Mouse (Mus musculus) midbrain, embryonic 11.5 days (tissue): Measurements from ENCODE around the gene Trim2. TPM values are rescaled to one million over a fixed set of nuclear protein-coding genes. Genes with fewer than 3 reads are reported as not detected.

ENCODE experiments used
- ATAC-seq: fragments of 200-750 bp; cut with Nextera tagmentation; 2 replicates; pipeline ENCODE4 v1.8.0; 2017; ENCODE audit warnings: moderate TSS enrichment, moderate library complexity; ENCODE audit not compliant: low FRiP score
- DNase-seq: peaks from one replicate; pipeline ENCODE4 v3.0.0; 2015; ENCODE audit warnings: low spot score; ENCODE audit errors: missing footprints
- H3K27ac ChIP-seq: fragments of 300-500 bp; sonication (generic); 2 replicates; pipeline ENCODE4 v1.5.1; 2014; ENCODE audit warnings: low read depth, low read length
- H3K27me3 ChIP-seq: fragments of 300-500 bp; sonication (generic); 2 replicates; pipeline ENCODE4 v1.6.1; 2014; ENCODE audit warnings: mild to moderate bottlenecking, low read length, moderate library complexity, mixed read lengths; ENCODE audit not compliant: control insufficient read depth, insufficient read depth
- H3K36me3 ChIP-seq: fragments of 300-500 bp; sonication (generic); 2 replicates; pipeline ENCODE4 v1.6.1; 2014; ENCODE audit warnings: mild to moderate bottlenecking, low read length, moderate library complexity, mixed read lengths; ENCODE audit not compliant: control insufficient read depth, insufficient read depth
- H3K4me1 ChIP-seq: fragments of 300-500 bp; sonication (generic); 2 replicates; pipeline ENCODE4 v1.6.1; 2014; ENCODE audit warnings: low read length; ENCODE audit not compliant: control insufficient read depth, insufficient read depth
- H3K4me2 ChIP-seq: fragments of 300-500 bp; sonication (generic); 2 replicates; pipeline ENCODE4 v1.6.1; 2014; ENCODE audit warnings: mild to moderate bottlenecking, moderate library complexity
- H3K4me3 ChIP-seq: fragments of 300-500 bp; sonication (generic); 2 replicates; pipeline ENCODE4 v1.5.1; 2014; ENCODE audit warnings: low read depth, low read length
- H3K9ac ChIP-seq: fragments of 300-500 bp; sonication (generic); 2 replicates; pipeline ENCODE4 v1.6.1; 2014; ENCODE audit warnings: low read length
- H3K9me3 ChIP-seq: fragments of 300-500 bp; sonication (generic); 2 replicates; pipeline ENCODE4 v1.6.1; 2016; ENCODE audit warnings: low read length; ENCODE audit not compliant: control insufficient read depth
- WGBS: fragments of 180-500 bp; shearing (Covaris S2); extraction: QIAGEN DNeasy Blood & Tissue Kit; methylation state at CpG from one replicate; pipeline ENCODE4 v1.1.7; 2014; 5-methylcytosine and 5-hydroxymethylcytosine counted together
- polyA plus RNA-seq: library from polyadenylated mRNA; unstranded; fragments of >200 nt; fragmentation: Nextera tagmentation; extraction: Ambion mirVana; gene quantifications from 2 replicates; pipeline ENCODE4 v1.2.1, GENCODE M21; 2014

The Trim2 gene
- polyA plus RNA-seq, 1 experiment from 2014 or later: 128 TPM

DNA sequence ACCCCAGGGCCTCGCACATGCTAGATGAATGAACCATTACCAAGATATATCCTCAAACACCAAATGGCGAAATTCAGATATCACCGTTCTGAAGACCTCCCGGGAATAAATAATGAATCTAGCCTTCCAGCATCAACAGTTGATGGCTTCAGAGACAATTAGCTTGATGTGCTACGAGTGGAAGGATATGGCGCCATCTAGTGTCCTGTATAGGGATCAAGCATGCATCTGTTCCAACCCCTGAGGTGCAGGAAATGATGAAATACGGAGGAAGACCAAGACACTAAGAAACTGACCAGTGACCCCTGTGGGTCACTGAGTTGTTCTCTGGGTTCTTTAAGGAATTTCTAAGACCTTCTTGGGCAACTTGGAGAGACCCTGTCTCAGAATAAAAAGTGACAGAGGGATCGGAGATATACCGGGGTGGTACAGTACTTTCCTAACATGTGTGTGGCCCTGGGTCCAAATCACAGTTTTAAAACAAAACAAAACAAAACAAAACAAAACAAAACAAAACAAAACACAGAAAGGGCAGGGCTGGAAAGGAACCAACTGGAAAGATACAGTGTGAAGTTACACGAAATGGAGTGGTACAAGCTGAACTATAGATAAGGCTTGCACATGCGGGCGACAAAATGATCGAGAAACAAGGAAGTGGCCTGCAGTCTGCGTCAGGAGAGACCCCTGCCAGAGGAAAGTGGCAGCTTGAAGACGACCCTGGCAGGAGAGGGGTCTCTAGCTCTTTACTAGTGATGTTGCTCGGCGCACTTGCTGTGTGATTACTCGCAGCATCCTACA is 6.5 kb upstream of the Trim2 start:
- Histone ChIP-seq H3K4me2 (no peak overlapping the region), H3K4me1 (peaks cover 3% of the 10 kb centered on the region; the same call in 1 of the 2 replicates), H3K27ac (no peak overlapping the region), H3K9me3 (no peaks in the 10 kb centered on the region), H3K27me3 (no peaks in the 10 kb centered on the region; the same call in 1 of the 2 replicates), H3K36me3 (no peaks in the 10 kb centered on the region), H3K4me3 (no peak overlapping the region), H3K9ac (no peak overlapping the region)
- DNase-seq (peak; percentile 97), ATAC-seq (peak; percentile 62; the same call in 1 of the 2 replicates)
- 54% methylated on average over 18 of the region's 18 CpGs for WGBS

DNA sequence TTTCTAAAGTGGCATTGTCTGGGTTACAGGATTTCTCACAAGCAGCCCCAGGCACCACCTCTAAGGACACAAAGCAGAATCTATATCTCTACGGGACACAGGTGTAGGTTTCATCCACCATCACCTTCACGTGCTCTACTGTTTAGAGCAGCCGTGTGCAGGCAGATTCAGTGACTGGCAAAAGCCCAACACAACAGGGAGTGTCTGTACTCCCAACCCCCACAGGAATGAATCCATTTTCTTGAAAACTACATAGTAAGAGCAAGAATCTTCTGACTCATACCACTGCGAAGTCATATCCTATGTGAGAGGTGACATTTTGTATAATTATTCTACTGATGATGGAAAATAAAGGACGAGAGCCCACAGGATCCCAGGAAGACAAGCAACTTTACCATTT is 5.6 kb upstream of the Trim2 start:
- Histone ChIP-seq H3K9me3 (no peaks in the 10 kb centered on the region; the same call in 1 of the 2 replicates), H3K4me2 (no peak overlapping the region), H3K9ac (no peak overlapping the region), H3K4me3 (no peak overlapping the region), H3K4me1 (peaks cover 3% of the 10 kb centered on the region; the same call in 1 of the 2 replicates), H3K27ac (no peak overlapping the region), H3K36me3 (no peaks in the 10 kb centered on the region), H3K27me3 (no peaks in the 10 kb centered on the region; the same call in 1 of the 2 replicates)
- ATAC-seq (no peak), DNase-seq (no peak)
- 88% methylated on average over 5 of the region's 5 CpGs for WGBS

DNA sequence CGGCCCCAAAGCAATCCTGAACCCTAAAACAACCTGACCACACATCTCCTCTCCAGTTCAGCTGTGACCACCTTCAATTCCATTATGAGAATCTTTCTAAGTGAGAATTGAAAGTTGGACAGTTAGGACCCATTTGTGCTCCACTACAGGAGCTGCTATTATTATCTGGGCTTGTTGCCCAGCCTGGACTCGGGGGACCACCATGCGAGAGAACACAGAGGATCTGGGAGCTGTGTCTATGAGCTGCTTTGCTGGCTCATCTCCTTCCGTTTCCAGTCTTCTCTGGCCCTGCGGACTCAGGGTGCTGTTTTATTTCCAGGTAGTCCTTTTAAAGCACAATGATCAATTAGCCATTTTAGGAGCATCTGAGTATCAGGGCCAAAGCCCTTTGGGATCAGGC is 839 bp upstream of the Trim2 start:
- peak; percentile 21 for DNase-seq
- Histone ChIP-seq H3K27me3 (no peaks in the 10 kb centered on the region; the same call in none of the 2 replicates), H3K4me1 (peaks cover 18% of the 10 kb centered on the region)

DNA sequence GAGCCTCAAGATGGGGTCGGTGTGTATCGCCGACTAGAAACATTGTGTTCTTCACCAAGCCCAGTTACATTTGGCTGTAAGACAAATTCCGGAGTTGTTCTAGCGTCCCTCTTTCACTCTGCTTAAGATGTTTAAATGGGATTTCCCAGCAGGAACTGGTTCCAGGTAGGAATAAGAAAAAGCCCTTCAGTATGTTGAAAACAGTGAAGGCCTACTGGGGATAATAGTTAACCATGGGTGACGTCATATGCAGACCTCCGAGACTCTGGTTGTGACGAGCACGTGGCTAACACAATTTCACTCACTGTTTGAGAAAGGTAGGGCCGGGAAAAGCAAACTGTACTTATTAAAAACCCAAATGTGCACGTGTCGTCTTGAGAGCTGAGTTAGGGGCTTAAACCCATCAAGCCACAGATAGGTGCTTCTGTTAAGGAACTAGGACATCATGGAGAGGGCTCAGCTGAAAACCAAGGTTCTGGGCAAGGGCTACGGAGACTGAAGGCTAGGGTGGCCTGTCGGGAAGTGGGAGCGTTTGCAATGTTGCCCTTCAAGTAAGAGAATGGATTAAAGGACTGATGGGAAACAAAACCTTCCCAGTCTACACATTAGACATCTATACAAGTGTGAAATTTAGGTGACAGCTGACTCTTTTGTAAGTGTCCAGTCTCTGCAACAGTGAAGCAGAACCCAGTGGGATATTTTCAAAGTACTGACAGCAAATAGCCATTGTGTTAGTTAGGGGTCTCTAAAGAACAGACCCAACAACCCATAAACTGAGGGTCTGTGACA is 761 bp downstream of the Trim2 start:
- DNase-seq (peak; percentile 93), ATAC-seq (peak; percentile 19)
- peaks cover 4% of the 10 kb centered on the region; the same call in 1 of the 2 replicates for H3K9me3 ChIP-seq
- H3K36me3 ChIP-seq: no peaks in the 10 kb centered on the region
- H3K9ac ChIP-seq: peak overlapping the region; percentile 58
- WGBS: 21% methylated on average over 15 of the region's 15 CpGs
- peak overlapping the region; percentile 80 for H3K27ac ChIP-seq
- no peaks in the 10 kb centered on the region; the same call in 1 of the 2 replicates for H3K27me3 ChIP-seq
- peak overlapping the region; percentile 79 for H3K4me2 ChIP-seq
- H3K4me3 ChIP-seq: peak overlapping the region; percentile 52; the same call in 1 of the 2 replicates
- peaks cover 28% of the 10 kb centered on the region for H3K4me1 ChIP-seq

More for the DNA sequence above, 839 bp upstream of the Trim2 start:
- Histone ChIP-seq H3K27ac (no peak overlapping the region), H3K9ac (no peak overlapping the region), H3K4me3 (no peak overlapping the region), H3K4me2 (no peak overlapping the region), H3K36me3 (no peaks in the 10 kb centered on the region), H3K9me3 (peaks cover 4% of the 10 kb centered on the region; the same call in 1 of the 2 replicates)
- no peak for ATAC-seq
- WGBS: 82% methylated on average over 5 of the region's 5 CpGs

DNA sequence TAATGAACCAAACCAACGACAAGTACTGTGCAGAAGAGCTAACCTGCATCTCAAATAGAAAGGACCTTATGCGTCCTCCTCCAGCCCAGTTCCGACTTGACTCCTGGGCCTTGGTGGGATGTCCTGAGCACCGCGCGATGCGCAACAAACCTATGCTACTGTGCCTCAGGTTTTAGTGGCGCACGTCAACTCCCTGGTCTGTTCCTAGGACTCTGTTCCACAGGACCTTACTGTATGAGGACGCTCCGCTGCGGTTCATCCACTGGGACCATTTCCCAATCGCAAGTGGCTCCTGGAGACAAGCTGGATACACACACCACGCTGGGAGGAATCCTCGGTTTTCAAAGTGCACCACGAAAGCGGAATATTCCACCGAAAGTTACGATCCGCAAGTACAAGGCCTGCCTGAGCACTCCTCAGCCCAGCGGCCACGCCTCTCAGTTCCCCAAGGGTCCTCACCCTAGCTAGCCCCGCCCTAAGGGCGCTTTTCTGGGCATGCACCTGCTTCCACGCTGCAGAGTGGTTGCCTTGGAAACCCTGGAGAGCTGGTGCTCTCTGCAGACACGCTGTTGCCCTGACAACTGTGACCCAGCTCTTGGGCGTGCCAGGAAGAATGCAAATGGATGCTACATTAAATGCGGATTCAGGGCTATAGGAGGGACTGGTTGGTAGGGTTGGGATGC is 1.5 kb downstream of the Trim2 start:
- Histone ChIP-seq H3K36me3 (no peaks in the 10 kb centered on the region), H3K4me2 (peak overlapping the region; percentile 79), H3K4me1 (peaks cover 28% of the 10 kb centered on the region), H3K4me3 (peak overlapping the region; percentile 52), H3K9ac (peak overlapping the region; percentile 58), H3K27me3 (no peaks in the 10 kb centered on the region; the same call in 1 of the 2 replicates), H3K27ac (peak overlapping the region; percentile 80), H3K9me3 (peaks cover 4% of the 10 kb centered on the region; the same call in 1 of the 2 replicates)
- ATAC-seq: peak; percentile 96
- WGBS: 1% methylated on average over 28 of the region's 28 CpGs
- DNase-seq: peak; percentile 99

DNA sequence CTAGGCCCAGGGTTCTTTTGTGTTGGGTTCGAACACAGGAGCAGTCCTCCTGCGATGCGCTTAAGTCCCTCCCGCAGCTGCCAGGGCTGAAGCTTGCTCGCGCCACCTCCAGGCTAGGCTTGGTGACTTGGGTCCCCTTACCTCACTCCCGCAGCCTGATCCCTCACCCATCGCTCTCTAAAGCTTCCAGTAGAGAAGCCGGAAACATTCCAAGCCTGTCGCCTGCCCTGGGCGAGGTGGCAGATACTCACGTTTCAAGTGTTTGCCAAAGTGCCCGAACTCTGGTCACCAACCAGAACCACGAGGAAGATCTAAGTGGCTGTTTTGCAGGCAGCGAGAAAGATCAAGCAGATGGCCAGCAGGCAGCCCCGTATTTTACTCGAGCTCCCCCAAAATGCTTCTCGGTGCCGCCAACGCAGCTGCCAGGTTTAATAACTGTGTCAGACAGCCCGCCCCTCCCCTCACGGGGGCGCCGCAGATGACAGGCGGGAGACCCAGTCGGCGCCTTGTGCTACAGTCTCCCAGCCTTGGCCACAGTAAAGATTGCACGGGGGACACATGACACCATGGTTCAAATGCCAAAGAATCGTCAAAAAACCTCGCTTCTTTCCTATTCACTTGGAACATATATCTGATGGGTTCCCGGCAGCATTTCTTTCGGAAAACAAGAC is 2.2 kb downstream of the Trim2 start:
- Histone ChIP-seq H3K4me2 (peak overlapping the region; percentile 79), H3K4me1 (peaks cover 28% of the 10 kb centered on the region), H3K9me3 (peaks cover 4% of the 10 kb centered on the region; the same call in 1 of the 2 replicates), H3K4me3 (peak overlapping the region; percentile 52), H3K9ac (peak overlapping the region; percentile 58), H3K27me3 (no peaks in the 10 kb centered on the region; the same call in 1 of the 2 replicates), H3K36me3 (no peaks in the 10 kb centered on the region), H3K27ac (peak overlapping the region; percentile 60)
- peak; percentile 51 for ATAC-seq
- WGBS: under 1% methylated on average over 32 of the region's 32 CpGs
- peak; percentile 96 for DNase-seq

DNA sequence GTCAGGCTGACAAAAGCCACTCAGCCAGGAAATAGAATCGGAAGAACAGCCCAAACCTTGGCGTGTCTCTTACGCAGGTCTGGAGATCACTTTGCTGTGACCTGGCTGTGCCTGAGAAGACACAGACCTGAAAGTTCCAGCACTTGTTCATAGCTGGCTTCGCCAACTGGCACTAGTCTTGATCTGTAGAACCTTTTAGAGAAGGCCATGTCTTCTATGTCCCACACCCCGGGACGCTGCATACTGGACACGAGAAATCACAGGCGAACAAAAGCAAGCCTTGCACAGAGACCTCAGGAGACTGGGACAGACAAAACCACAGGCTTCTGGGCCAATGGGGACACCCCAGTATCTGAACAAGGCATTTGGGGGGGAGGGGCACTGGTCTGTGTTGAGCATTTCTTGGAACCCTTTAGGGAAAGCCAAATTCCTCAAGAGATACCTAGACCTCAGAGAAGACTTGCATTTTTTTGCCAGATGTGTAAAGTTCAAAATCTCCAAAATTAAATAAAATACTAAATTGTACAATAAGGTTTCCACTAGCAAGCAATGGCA is 3.2 kb downstream of the Trim2 start:
- DNase-seq (peak; percentile 92), ATAC-seq (no peak)
- H3K9ac ChIP-seq: peak overlapping the region; percentile 58
- H3K4me3 ChIP-seq: peak overlapping the region; percentile 52
- peaks cover 28% of the 10 kb centered on the region for H3K4me1 ChIP-seq
- H3K27me3 ChIP-seq: no peaks in the 10 kb centered on the region; the same call in 1 of the 2 replicates
- H3K36me3 ChIP-seq: no peaks in the 10 kb centered on the region
- H3K4me2 ChIP-seq: peak overlapping the region; percentile 79
- H3K27ac ChIP-seq: peak overlapping the region; percentile 60
- H3K9me3 ChIP-seq: peaks cover 4% of the 10 kb centered on the region; the same call in 1 of the 2 replicates
- WGBS: 52% methylated on average over 8 of the region's 8 CpGs

DNA sequence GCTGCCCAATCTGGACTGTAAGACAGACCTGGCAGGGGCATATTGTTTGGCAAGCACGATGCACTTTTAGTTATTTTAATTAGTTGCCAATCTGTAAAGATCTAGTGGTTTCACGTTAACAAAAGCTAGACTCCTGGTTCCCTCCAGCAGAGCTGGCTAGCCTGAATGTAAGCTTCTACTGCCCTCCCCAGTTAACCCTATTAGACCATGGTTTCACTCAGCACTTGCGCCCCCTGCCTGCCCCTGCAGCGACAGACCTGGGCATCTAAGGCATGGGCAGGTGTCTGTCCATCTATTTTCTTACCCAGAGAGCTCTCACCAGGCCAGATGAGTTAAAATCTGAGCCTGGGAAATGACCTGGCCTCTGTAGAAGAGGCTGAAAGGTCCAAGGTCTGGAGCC is 4.4 kb downstream of the Trim2 start:
- peak overlapping the region; percentile 9; the same call in 1 of the 2 replicates for H3K4me3 ChIP-seq
- H3K4me1 ChIP-seq: peaks cover 28% of the 10 kb centered on the region
- H3K9ac ChIP-seq: no peak overlapping the region; the same call in 1 of the 2 replicates
- H3K36me3 ChIP-seq: no peaks in the 10 kb centered on the region
- H3K27me3 ChIP-seq: no peaks in the 10 kb centered on the region; the same call in 1 of the 2 replicates
- 5% methylated on average over 4 of the region's 4 CpGs for WGBS
- H3K27ac ChIP-seq: no peak overlapping the region
- H3K4me2 ChIP-seq: peak overlapping the region; percentile 79
- peaks cover 4% of the 10 kb centered on the region; the same call in 1 of the 2 replicates for H3K9me3 ChIP-seq
- DNase-seq (peak; percentile 88), ATAC-seq (no peak)
